Mouse (Mus musculus) kidney, adult 2 months (tissue): ENCODE measurements at regions not wholly inside any gene's neighbourhood (a gene's known extent, or its start where the extent isn't known, plus 50 kb on each side); places are given as distances from the start of the nearest gene placed in this dataset.

ENCODE experiments used
- DNase-seq: peaks from one replicate; pipeline ENCODE4 v3.0.0; 2021
- H3K27ac ChIP-seq: fragments of 200-500 bp; 2 replicates; pipeline ENCODE4 v1.5.1; 2012; ENCODE audit warnings: low read depth, low read length, control low read depth, inconsistent platforms; ENCODE audit not compliant: insufficient read depth
- H3K27me3 ChIP-seq: fragments of 200-500 bp; replicated peaks from 2 replicates; pipeline ENCODE4 v1.6.1; 2012; ENCODE audit warnings: mild to moderate bottlenecking, moderate library complexity, low read length, inconsistent platforms; ENCODE audit not compliant: control insufficient read depth, insufficient read depth
- H3K36me3 ChIP-seq: fragments of 200-500 bp; 2 replicates; pipeline ENCODE4 v1.6.1; 2012; ENCODE audit warnings: mild to moderate bottlenecking, moderate library complexity, low read length, inconsistent platforms; ENCODE audit not compliant: control insufficient read depth, insufficient read depth
- H3K4me1 ChIP-seq: fragments of 200-500 bp; 2 replicates; pipeline ENCODE4 v1.6.1; 2011; ENCODE audit warnings: low read length; ENCODE audit not compliant: control insufficient read depth, insufficient read depth
- H3K4me3 ChIP-seq: fragments of 200-500 bp; 2 replicates; pipeline ENCODE4 v1.5.1; 2011; ENCODE audit warnings: mild to moderate bottlenecking, low read depth, low read length, control low read depth; ENCODE audit not compliant: insufficient read depth
- CTCF ChIP-seq: fragments of 200-500 bp; conservative IDR thresholded peaks from 2 replicates; pipeline ENCODE4 v1.5.1; 2011; ENCODE audit warnings: low read depth, mild to moderate bottlenecking, control low read depth, low read length, moderate library complexity, mixed read lengths; ENCODE audit not compliant: insufficient read depth, insufficient read length
- POLR2A ChIP-seq: fragments of 200-500 bp; IDR thresholded peaks from one replicate; pipeline ENCODE4 v1.6.1; 2011; ENCODE audit warnings: low read depth, low read length, control low read depth
- whole genome bisulfite sequencing: fragments of 180-500 bp; shearing (Covaris S2); methylation state at CpG from one replicate; pipeline ENCODE4 v1.1.7; 2018; 5-methylcytosine and 5-hydroxymethylcytosine counted together

DNA sequence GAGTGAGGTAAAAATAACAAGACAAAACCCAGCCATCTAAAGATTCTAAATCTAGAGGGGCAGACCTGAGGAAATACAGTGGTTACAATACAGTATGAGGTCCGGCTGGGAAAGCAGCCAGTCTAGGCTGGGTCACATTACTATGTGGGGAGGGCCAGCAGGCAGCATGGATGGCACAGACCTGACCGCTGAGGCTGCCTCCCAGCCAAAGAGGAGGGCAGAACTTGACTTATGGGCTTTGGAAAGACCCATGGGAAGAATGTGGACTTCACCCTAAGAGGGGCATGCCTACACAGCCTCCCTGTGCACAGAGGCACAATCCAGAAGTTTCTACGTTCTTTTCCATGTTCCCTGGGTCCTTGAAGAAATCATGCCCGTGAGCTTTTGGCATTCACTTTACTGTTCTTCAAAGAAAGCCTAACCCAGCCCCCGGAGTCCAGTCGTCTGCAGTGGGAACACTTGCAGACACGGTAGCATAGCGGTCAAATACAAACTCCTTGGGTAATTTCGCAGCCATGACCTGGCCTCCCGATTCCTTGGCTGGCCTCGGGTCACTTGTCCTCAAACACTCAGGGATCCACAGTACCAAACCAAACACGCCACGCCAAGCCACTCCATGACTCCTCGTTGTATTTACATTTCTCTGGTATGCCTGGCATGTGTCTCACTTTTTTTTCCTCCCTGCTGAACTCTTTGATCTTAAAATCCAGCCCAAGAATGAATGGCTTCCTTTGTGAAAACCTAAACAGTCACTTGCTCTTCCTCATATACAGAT lies 101.0 kb upstream of the Gm26657 start:
- TF ChIP-seq POLR2A (no peak), CTCF (no peak)
- 23% methylated on average over 14 of the region's 14 CpGs for WGBS
- Histone ChIP-seq H3K4me1 (no peaks in the 10 kb centered on the region), H3K36me3 (no peaks in the 10 kb centered on the region), H3K27me3 (no peaks in the 10 kb centered on the region), H3K4me3 (no peak overlapping the region), H3K27ac (no peak overlapping the region)
- DNase-seq = no peak

DNA sequence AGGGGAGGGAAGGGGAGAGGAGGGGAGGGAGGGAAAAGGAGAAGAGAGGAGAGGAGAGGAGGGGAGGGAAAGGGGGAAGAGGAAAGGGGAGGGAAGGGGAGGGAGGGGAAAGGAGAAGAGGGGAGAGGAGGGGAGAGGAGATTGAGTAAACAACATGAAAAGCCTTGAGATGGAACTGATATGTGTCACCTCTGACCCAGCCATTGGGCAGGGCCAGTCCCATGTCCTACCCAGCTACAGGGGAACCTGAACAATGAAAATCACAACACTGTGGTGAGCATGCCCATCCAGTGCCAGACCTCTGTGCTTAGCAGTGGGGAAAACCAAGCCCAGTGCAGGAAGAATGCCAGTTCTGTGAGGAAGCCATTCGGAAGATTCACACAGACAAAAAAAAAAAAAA lies 103.6 kb upstream of the Gm26657 start:
- TF ChIP-seq POLR2A (no peak), CTCF (no peak)
- WGBS = 90% methylated on average over 1 of the region's 1 CpGs

DNA sequence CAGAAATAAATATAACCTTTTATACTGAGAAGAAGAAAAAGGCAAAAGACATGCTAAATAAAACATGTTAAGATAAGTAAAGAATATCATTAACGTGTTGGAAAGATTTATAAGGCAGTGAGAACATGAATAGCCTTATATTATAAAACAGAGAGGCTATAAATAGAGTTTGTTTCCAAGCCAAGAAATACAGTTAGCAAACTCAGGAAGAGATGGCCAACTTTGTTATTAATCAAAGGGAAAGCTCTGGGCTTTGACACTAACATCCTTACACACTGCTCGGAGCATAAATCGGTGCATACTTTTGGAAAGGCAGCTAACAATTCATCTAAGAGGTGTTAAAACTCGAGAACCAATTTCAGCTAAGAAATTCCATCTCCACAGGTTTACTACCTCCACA lies 106.3 kb upstream of the Gm26657 start:
- H3K4me3 ChIP-seq = no peak overlapping the region
- WGBS = 48% methylated on average over 4 of the region's 4 CpGs
- H3K27me3 ChIP-seq = no peaks in the 10 kb centered on the region
- no peaks in the 10 kb centered on the region for H3K4me1 ChIP-seq
- DNase-seq = no peak
- TF ChIP-seq POLR2A = no peak
- no peak for TF ChIP-seq CTCF
- no peak overlapping the region for H3K27ac ChIP-seq
- no peaks in the 10 kb centered on the region for H3K36me3 ChIP-seq

More for the DNA sequence above, 103.6 kb upstream of the Gm26657 start:
- no peak overlapping the region for H3K4me3 ChIP-seq
- H3K27me3 ChIP-seq = no peaks in the 10 kb centered on the region
- no peak for DNase-seq
- H3K4me1 ChIP-seq = no peaks in the 10 kb centered on the region
- no peak overlapping the region for H3K27ac ChIP-seq
- H3K36me3 ChIP-seq = no peaks in the 10 kb centered on the region

DNA sequence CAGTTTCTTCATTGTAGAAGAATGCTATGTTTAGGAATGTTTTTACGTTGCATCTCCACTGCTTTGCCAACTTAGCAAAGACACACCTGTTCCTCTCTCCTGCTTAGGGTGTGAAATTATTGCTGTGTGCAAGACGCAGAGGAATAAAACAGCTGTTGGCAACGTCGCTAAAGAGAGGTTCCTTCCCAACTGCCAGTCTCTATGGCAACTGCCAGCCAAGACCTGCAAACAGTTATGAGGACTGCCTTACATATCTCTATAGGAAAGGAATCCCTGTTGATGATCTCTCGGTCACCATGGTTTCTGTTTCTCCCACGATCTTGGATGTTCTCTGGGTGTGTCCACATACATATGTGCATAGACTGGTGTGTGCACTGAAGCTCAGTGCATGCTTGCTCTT lies 109.6 kb upstream of the Gm26657 start:
- Histone ChIP-seq H3K27me3 (no peaks in the 10 kb centered on the region), H3K36me3 (no peaks in the 10 kb centered on the region), H3K27ac (no peak overlapping the region), H3K4me3 (no peak overlapping the region), H3K4me1 (no peaks in the 10 kb centered on the region)
- WGBS = 71% methylated on average over 6 of the region's 6 CpGs
- DNase-seq = no peak
- no peak for TF ChIP-seq CTCF
- no peak for TF ChIP-seq POLR2A

GRCm38 (mm10) chr4:56627206-56627605 lies 112.7 kb upstream of the Gm26657 start:
- no peaks in the 10 kb centered on the region for H3K27me3 ChIP-seq
- no peaks in the 10 kb centered on the region for H3K4me1 ChIP-seq
- H3K27ac ChIP-seq = no peak overlapping the region
- H3K36me3 ChIP-seq = no peaks in the 10 kb centered on the region
- H3K4me3 ChIP-seq = no peak overlapping the region
- TF ChIP-seq POLR2A = no peak
- TF ChIP-seq CTCF = no peak
- WGBS = 80% methylated on average over 7 of the region's 7 CpGs
- DNase-seq = no peak

GRCm38 (mm10) chr4:56621782-56622181 lies 118.1 kb upstream of the Gm26657 start:
- no peak for DNase-seq
- Histone ChIP-seq H3K27me3 (no peaks in the 10 kb centered on the region), H3K4me1 (no peaks in the 10 kb centered on the region), H3K27ac (no peak overlapping the region), H3K36me3 (no peaks in the 10 kb centered on the region), H3K4me3 (no peak overlapping the region)
- 78% methylated on average over 4 of the region's 4 CpGs for WGBS
- TF ChIP-seq CTCF (no peak), POLR2A (no peak)

DNA sequence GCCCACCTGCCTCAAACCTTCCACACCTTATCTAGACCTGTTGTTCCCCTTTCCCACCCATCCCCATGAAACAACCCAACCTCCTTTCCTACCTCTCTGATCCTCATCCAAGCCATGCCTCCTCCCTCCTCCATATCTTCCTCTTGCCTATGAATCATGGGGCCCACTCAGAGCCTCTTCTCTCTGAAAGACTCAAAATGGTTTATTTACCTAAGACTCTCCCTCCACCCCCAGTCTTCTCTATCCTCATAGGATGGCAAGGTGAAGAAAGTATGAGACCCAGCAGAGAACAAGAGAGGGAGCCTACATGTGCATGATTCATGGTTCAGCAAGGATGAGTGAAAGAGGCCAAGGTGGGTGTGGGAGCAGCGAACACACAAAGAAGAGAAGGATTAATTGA lies 118.5 kb upstream of the Gm26657 start:
- H3K36me3 ChIP-seq = no peaks in the 10 kb centered on the region
- no peak for TF ChIP-seq CTCF
- no peak for TF ChIP-seq POLR2A
- H3K4me3 ChIP-seq = no peak overlapping the region
- no peak for DNase-seq
- no peak overlapping the region for H3K27ac ChIP-seq
- no peaks in the 10 kb centered on the region for H3K27me3 ChIP-seq
- WGBS = 91% methylated on average over 1 of the region's 1 CpGs
- no peaks in the 10 kb centered on the region for H3K4me1 ChIP-seq
